Mouse (Mus musculus) erythroblast, embryonic 14.5 days (primary cell): ENCODE results near the gene Tmem200a.

Experiments
- GATA1 ChIP-seq: IDR thresholded peaks from 2 replicates; pipeline ENCODE4 v1.6.1; 2012; ENCODE audit warnings: low read length, inconsistent platforms, mixed read lengths
- TAL1 ChIP-seq: IDR thresholded peaks from 3 replicates; pipeline ENCODE4 v1.6.1; 2012; ENCODE audit warnings: low read length, inconsistent platforms, mixed read lengths

- TF ChIP-seq TAL1 (no peak), GATA1 (no peak)
These were observed 79.4 kb downstream of the Tmem200a start for GRCm38 (mm10) chr10:25999291-25999930.
